Mouse (Mus musculus) lung, postnatal 0 days (tissue): ENCODE results near the gene Cd44.

Experiments used
- CTCF ChIP-seq: IDR thresholded peaks from 2 replicates; pipeline ENCODE4 v1.5.1; 2016; ENCODE audit warnings: antibody characterized with exemption, mild to moderate bottlenecking
- EP300 ChIP-seq: IDR thresholded peaks from 2 replicates; pipeline ENCODE4 v1.6.1; 2016; ENCODE audit warnings: antibody characterized with exemption, mild to moderate bottlenecking, control low read depth

- TF ChIP-seq EP300: no peak
- TF ChIP-seq CTCF: no peak
Measured at GRCm38 (mm10) chr2:102795034-102795433, 106.4 kb downstream of the Cd44 start.
